Mouse (Mus musculus): Measurements from ENCODE around the gene Olfr691. TPM values are rescaled to one million over a fixed set of nuclear protein-coding genes. Genes with fewer than 3 reads are reported as not detected.
"Not testable (repeated sequence)": the region's sequence is repeated elsewhere in the genome, so short reads cannot be mapped to it uniquely, and the experiment has no call there.

Olfr691 gene
- total and polyA plus RNA-seq, 2 experiments from 2014 or later = 0.26 to 2.6 TPM

GRCm38 (mm10) chr7:105373509-105373908 lies 31.4 kb upstream of the Olfr691 start:
- DNase-seq (ENCODE audit: low spot score) = no peak
- H3K9ac ChIP-seq (replicated peaks; ENCODE audit: low read length, poor library complexity, severe bottlenecking) = no peak overlapping the region
- H3K27ac ChIP-seq (ENCODE audit: low read depth, low read length) = no peak overlapping the region
- H3K4me3 ChIP-seq (ENCODE audit: low read depth, low read length) = no peak overlapping the region
- H3K36me3 ChIP-seq (ENCODE audit: insufficient read depth, low read length) = peaks cover 26% of the 10 kb centered on the region
- no peaks in the 10 kb centered on the region for H3K9me3 ChIP-seq (ENCODE audit: low read length)
- ATAC-seq (ENCODE audit: low FRiP score) = no peak
- 89% methylated on average over 4 of the region's 4 CpGs for WGBS
- H3K4me2 ChIP-seq (ENCODE audit: low read depth, low read length, poor library complexity, severe bottlenecking) = no peak overlapping the region
- no peak for TF ChIP-seq CTCF (IDR thresholded peaks at IDR 0.05)
- no peaks in the 10 kb centered on the region for H3K4me1 ChIP-seq (ENCODE audit: insufficient read depth, low read length)
- H3K27me3 ChIP-seq (ENCODE audit: insufficient read depth, low read length) = no peaks in the 10 kb centered on the region

- Histone ChIP-seq H3K27ac (ENCODE audit: low read depth, low read length) (no peak overlapping the region), H3K9me3 (ENCODE audit: low read length) (no peaks in the 10 kb centered on the region), H3K9ac (replicated peaks; ENCODE audit: low read length, poor library complexity, severe bottlenecking) (no peak overlapping the region), H3K36me3 (ENCODE audit: insufficient read depth, low read length) (peaks cover 22% of the 10 kb centered on the region), H3K4me3 (ENCODE audit: low read depth, low read length) (no peak overlapping the region), H3K4me1 (ENCODE audit: insufficient read depth, low read length) (no peaks in the 10 kb centered on the region), H3K4me2 (ENCODE audit: low read depth, low read length, poor library complexity, severe bottlenecking) (no peak overlapping the region), H3K27me3 (ENCODE audit: insufficient read depth, low read length) (no peaks in the 10 kb centered on the region)
- no peak for TF ChIP-seq CTCF (IDR thresholded peaks at IDR 0.05)
- no peak for ATAC-seq (ENCODE audit: low FRiP score)
- 93% methylated on average over 1 of the region's 1 CpGs for WGBS
- no peak for DNase-seq (ENCODE audit: low spot score)
These were observed 30.8 kb upstream of the Olfr691 start for GRCm38 (mm10) chr7:105372912-105373311.

GRCm38 (mm10) chr7:105368521-105368920 lies 26.5 kb upstream of the Olfr691 start:
- Histone ChIP-seq H3K9ac (replicated peaks; ENCODE audit: low read length, poor library complexity, severe bottlenecking) (no peak overlapping the region), H3K4me2 (ENCODE audit: low read depth, low read length, poor library complexity, severe bottlenecking) (no peak overlapping the region), H3K27ac (ENCODE audit: low read depth, low read length) (no peak overlapping the region), H3K27me3 (ENCODE audit: insufficient read depth, low read length) (no peaks in the 10 kb centered on the region), H3K4me3 (ENCODE audit: low read depth, low read length) (no peak overlapping the region), H3K36me3 (ENCODE audit: insufficient read depth, low read length) (peaks cover 9% of the 10 kb centered on the region; the same call in 1 of the 2 replicates), H3K9me3 (ENCODE audit: low read length) (no peaks in the 10 kb centered on the region), H3K4me1 (ENCODE audit: insufficient read depth, low read length) (no peaks in the 10 kb centered on the region)
- WGBS = 94% methylated on average over 4 of the region's 4 CpGs
- TF ChIP-seq CTCF (IDR thresholded peaks at IDR 0.05) = no peak
- DNase-seq (ENCODE audit: low spot score) (no peak), ATAC-seq (ENCODE audit: low FRiP score) (no peak; the same call in 1 of the 2 replicates)

GRCm38 (mm10) chr7:105367930-105368329 lies 25.9 kb upstream of the Olfr691 start, which contains the start of gene Olfr692:
Gene Olfr692, plus strand, starts transcription at chr7:105368230.
- WGBS = 100% methylated on average over 1 of the region's 1 CpGs
- no peak for DNase-seq (ENCODE audit: low spot score)
- no peaks in the 10 kb centered on the region for H3K9me3 ChIP-seq (ENCODE audit: low read length)

GRCm38 (mm10) chr7:105367268-105367667 lies 25.2 kb upstream of the Olfr691 start:
- Histone ChIP-seq H3K9me3 (ENCODE audit: low read length) (no peaks in the 10 kb centered on the region), H3K4me3 (ENCODE audit: low read depth, low read length) (no peak overlapping the region), H3K36me3 (ENCODE audit: insufficient read depth, low read length) (peaks cover 9% of the 10 kb centered on the region; the same call in 1 of the 2 replicates), H3K4me2 (ENCODE audit: low read depth, low read length, poor library complexity, severe bottlenecking) (no peak overlapping the region), H3K27me3 (ENCODE audit: insufficient read depth, low read length) (no peaks in the 10 kb centered on the region), H3K4me1 (ENCODE audit: insufficient read depth, low read length) (no peaks in the 10 kb centered on the region), H3K27ac (ENCODE audit: low read depth, low read length) (no peak overlapping the region), H3K9ac (replicated peaks; ENCODE audit: low read length, poor library complexity, severe bottlenecking) (no peak overlapping the region)
- DNase-seq (ENCODE audit: low spot score) = no peak
- TF ChIP-seq CTCF (IDR thresholded peaks at IDR 0.05) = no peak
- ATAC-seq (ENCODE audit: low FRiP score) = no peak
- WGBS = 90% methylated on average over 5 of the region's 5 CpGs

More at GRCm38 (mm10) chr7:105367930-105368329, 25.9 kb upstream of the Olfr691 start, which contains the start of gene Olfr692:
- no peak within 1 kb of the TSS for H3K9ac ChIP-seq (replicated peaks; ENCODE audit: low read length, poor library complexity, severe bottlenecking)
- ATAC-seq (ENCODE audit: low FRiP score) = no peak
- H3K27me3 ChIP-seq (ENCODE audit: insufficient read depth, low read length) = no peaks in the 10 kb centered on the region
- H3K36me3 ChIP-seq (ENCODE audit: insufficient read depth, low read length) = peaks cover 9% of the 10 kb centered on the region; the same call in 1 of the 2 replicates
- no peak within 1 kb of the TSS for H3K4me2 ChIP-seq (ENCODE audit: low read depth, low read length, poor library complexity, severe bottlenecking)
- no peak within 1 kb of the TSS for H3K27ac ChIP-seq (ENCODE audit: low read depth, low read length)
- no peaks in the 10 kb centered on the region for H3K4me1 ChIP-seq (ENCODE audit: insufficient read depth, low read length)
- TF ChIP-seq CTCF (IDR thresholded peaks at IDR 0.05) = no peak
- H3K4me3 ChIP-seq (ENCODE audit: low read depth, low read length) = no peak within 1 kb of the TSS

- WGBS = 86% methylated on average over 2 of the region's 2 CpGs
These were observed 19.6 kb upstream of the Olfr691 start for GRCm38 (mm10) chr7:105361713-105362112.

GRCm38 (mm10) chr7:105356487-105356886 lies 14.4 kb upstream of the Olfr691 start:
- peak; percentile 85 for ATAC-seq (ENCODE audit: low FRiP score)
- WGBS = 100% methylated on average over 1 of the region's 2 CpGs
- H3K36me3 ChIP-seq (ENCODE audit: insufficient read depth, low read length); H3K4me2 ChIP-seq (ENCODE audit: low read depth, low read length, poor library complexity, severe bottlenecking); H3K27me3 ChIP-seq (ENCODE audit: insufficient read depth, low read length); H3K27ac ChIP-seq (ENCODE audit: low read depth, low read length); H3K9ac ChIP-seq (replicated peaks; ENCODE audit: low read length, poor library complexity, severe bottlenecking); DNase-seq (ENCODE audit: low spot score); H3K4me1 ChIP-seq (ENCODE audit: insufficient read depth, low read length); H3K9me3 ChIP-seq (ENCODE audit: low read length); H3K4me3 ChIP-seq (ENCODE audit: low read depth, low read length): not testable (repeated sequence)

More at GRCm38 (mm10) chr7:105361713-105362112, 19.6 kb upstream of the Olfr691 start:
- no peak overlapping the region for H3K27ac ChIP-seq (ENCODE audit: low read depth, low read length)
- H3K4me2 ChIP-seq (ENCODE audit: low read depth, low read length, poor library complexity, severe bottlenecking) = no peak overlapping the region
- DNase-seq (ENCODE audit: low spot score) (no peak), ATAC-seq (ENCODE audit: low FRiP score) (no peak)
- no peak for TF ChIP-seq CTCF (IDR thresholded peaks at IDR 0.05)
- H3K4me1 ChIP-seq (ENCODE audit: insufficient read depth, low read length) = no peaks in the 10 kb centered on the region
- no peak overlapping the region for H3K4me3 ChIP-seq (ENCODE audit: low read depth, low read length)
- no peaks in the 10 kb centered on the region for H3K9me3 ChIP-seq (ENCODE audit: low read length)
- no peak overlapping the region for H3K9ac ChIP-seq (replicated peaks; ENCODE audit: low read length, poor library complexity, severe bottlenecking)
- H3K36me3 ChIP-seq (ENCODE audit: insufficient read depth, low read length) = no peaks in the 10 kb centered on the region
- no peaks in the 10 kb centered on the region for H3K27me3 ChIP-seq (ENCODE audit: insufficient read depth, low read length)

- no CpG with 5 or more reads among the region's 5 CpGs for WGBS
These were observed 14.0 kb upstream of the Olfr691 start for GRCm38 (mm10) chr7:105356064-105356463.

More at GRCm38 (mm10) chr7:105356064-105356463, 14.0 kb upstream of the Olfr691 start:
- not testable (repeated sequence) for H3K4me1 ChIP-seq (ENCODE audit: insufficient read depth, low read length); H3K27ac ChIP-seq (ENCODE audit: low read depth, low read length); H3K4me3 ChIP-seq (ENCODE audit: low read depth, low read length); H3K36me3 ChIP-seq (ENCODE audit: insufficient read depth, low read length); H3K9me3 ChIP-seq (ENCODE audit: low read length); H3K9ac ChIP-seq (replicated peaks; ENCODE audit: low read length, poor library complexity, severe bottlenecking); DNase-seq (ENCODE audit: low spot score); H3K27me3 ChIP-seq (ENCODE audit: insufficient read depth, low read length); H3K4me2 ChIP-seq (ENCODE audit: low read depth, low read length, poor library complexity, severe bottlenecking)
- 0 out of 2 replicates have a peak, but pooled peaks have one; percentile 41 for ATAC-seq (ENCODE audit: low FRiP score)

Data from midbrain, postnatal 0 days (tissue).